Mouse (Mus musculus) CH12.LX (cell line): ENCODE measurements around the gene Arrdc2. TPM values are rescaled to one million over a fixed set of nuclear protein-coding genes. Genes with fewer than 3 reads are reported as not detected.

Source experiments
- DNase-seq: peaks from one replicate; pipeline ENCODE4 v3.0.0-alpha.2; 2013; ENCODE audit errors: extremely low read depth
- H3K27ac ChIP-seq: 2 replicates; pipeline ENCODE4 v1.5.1; 2012; ENCODE audit warnings: low read depth, mild to moderate bottlenecking, control low read depth, moderate library complexity; ENCODE audit not compliant: insufficient read depth
- H3K27me3 ChIP-seq: replicated peaks from 2 replicates; pipeline ENCODE3; 2012; ENCODE audit warnings: inconsistent platforms
- H3K36me3 ChIP-seq, 2 experiments: replicated peaks in 1 of 2; 2 replicates each; pipeline versions ENCODE3 to v1.6.1; 2012; ENCODE audit warnings: inconsistent platforms in 1 of 2, low read length in 1 of 2, mild to moderate bottlenecking in 1 of 2, mixed read lengths in 1 of 2, moderate library complexity in 1 of 2; ENCODE audit not compliant: control insufficient read depth in 1 of 2, insufficient read depth in 1 of 2
- H3K4me1 ChIP-seq, 2 experiments: 2 replicates each; pipeline ENCODE4 v1.6.1; 2012; ENCODE audit warnings: inconsistent platforms in 1 of 2, moderate library complexity in 1 of 2; ENCODE audit not compliant: insufficient read depth in 2 of 2, control insufficient read depth in 1 of 2
- H3K4me2 ChIP-seq: 2 replicates; pipeline ENCODE4 v1.6.1; 2012; ENCODE audit warnings: low read depth, mild to moderate bottlenecking, control low read depth; ENCODE audit not compliant: poor library complexity, insufficient read depth, severe bottlenecking
- H3K4me3 ChIP-seq, 3 experiments: fragments of 150-350 bp in 1 of 3; sonication (generic) in 1 of 3; replicated peaks in 1 of 3; 2 replicates each; pipeline versions ENCODE3 to v1.5.1; 2011 to 2012; ENCODE audit warnings: low read depth in 2 of 3, low read length in 2 of 3, mild to moderate bottlenecking in 2 of 3, moderate library complexity in 2 of 3, control low read depth in 1 of 3, improper control_type of control experiment in 1 of 3, inconsistent platforms in 1 of 3, mixed read lengths in 1 of 3; ENCODE audit not compliant: poor library complexity in 1 of 3
- H3K79me2 ChIP-seq: replicated peaks from 2 replicates; pipeline ENCODE4 v1.6.1; 2012; ENCODE audit warnings: mild to moderate bottlenecking, moderate library complexity; ENCODE audit not compliant: control insufficient read depth, poor library complexity, insufficient read depth, severe bottlenecking; ENCODE audit errors: extremely low read depth
- H3K9ac ChIP-seq: 2 replicates; pipeline ENCODE4 v1.6.1; 2012; ENCODE audit warnings: low read depth, mild to moderate bottlenecking, control low read depth, moderate library complexity; ENCODE audit not compliant: insufficient read depth
- H3K9me3 ChIP-seq: replicated peaks from 2 replicates; pipeline ENCODE3; 2012; ENCODE audit warnings: low read length, inconsistent platforms, mixed read lengths
- BHLHE40 ChIP-seq: IDR thresholded peaks from 2 replicates; pipeline ENCODE4 v1.6.1; 2011; ENCODE audit warnings: mild to moderate bottlenecking, low read depth, low read length, improper control_type of control experiment
- CTCF ChIP-seq, 2 experiments: IDR thresholded peaks in 1 of 2; conservative IDR thresholded peaks in 1 of 2; 2 replicates each; pipeline ENCODE4 v1.5.1; 2011 to 2012; ENCODE audit warnings: low read depth in 2 of 2, low read length in 2 of 2, improper control_type of control experiment in 1 of 2, inconsistent platforms in 1 of 2, mild to moderate bottlenecking in 1 of 2, moderate library complexity in 1 of 2
- EP300 ChIP-seq: IDR thresholded peaks from 2 replicates; pipeline ENCODE4 v1.6.1; 2011; ENCODE audit warnings: low read length, improper control_type of control experiment
- IRF4 ChIP-seq: IDR thresholded peaks from 2 replicates; pipeline ENCODE4 v1.6.1; 2014; ENCODE audit warnings: low read depth, mild to moderate bottlenecking, inconsistent platforms, low read length, improper control_type of control experiment
- MAFK ChIP-seq: IDR thresholded peaks from 2 replicates; pipeline ENCODE4 v1.6.1; 2011; ENCODE audit warnings: low read length, improper control_type of control experiment; ENCODE audit not compliant: insufficient replicate concordance
- MAZ ChIP-seq: IDR thresholded peaks from 2 replicates; pipeline ENCODE4 v1.6.1; 2012; ENCODE audit warnings: low read depth, mild to moderate bottlenecking, inconsistent platforms, low read length, improper control_type of control experiment, moderate library complexity
- TCF12 ChIP-seq: IDR thresholded peaks from 2 replicates; pipeline ENCODE4 v1.6.1; 2014; ENCODE audit warnings: low read depth, mild to moderate bottlenecking, inconsistent platforms, low read length, improper control_type of control experiment
- USF1 ChIP-seq: IDR thresholded peaks from 2 replicates; pipeline ENCODE4 v1.6.1; 2014; ENCODE audit warnings: low read depth, mild to moderate bottlenecking, inconsistent platforms, low read length, improper control_type of control experiment
- USF2 ChIP-seq: conservative IDR thresholded peaks from 2 replicates; pipeline ENCODE4 v1.6.1; 2011; ENCODE audit warnings: low read depth, low read length, improper control_type of control experiment
- ZMIZ1 ChIP-seq: IDR thresholded peaks from 2 replicates; pipeline ENCODE4 v1.6.1; 2012; ENCODE audit warnings: low read depth, mild to moderate bottlenecking, inconsistent platforms, low read length, improper control_type of control experiment
- ZNF384 ChIP-seq: IDR thresholded peaks from 2 replicates; pipeline ENCODE4 v1.6.1; 2012; ENCODE audit warnings: low read depth, low read length, improper control_type of control experiment, inconsistent platforms
- dilution Hi-C: fragments of 300-500 bp; cut with MboI; formaldehyde crosslinking; loops from 2 replicates; pipeline ENCODE4 v1.14.3; 2020; ENCODE audit warnings: low sequenced_read_pairs; ENCODE audit not compliant: extremely low pct_unique_long_range_greater_than_20kb, extremely low pct_ligation_motif_present
- in situ Hi-C: fragments of 300-500 bp; cut with MboI; formaldehyde crosslinking; loops from 3 replicates; pipeline ENCODE4 v1.14.3; 2019; ENCODE audit warnings: low sequenced_read_pairs, low pct_ligation_motif_present, low pct_unique_long_range_greater_than_20kb, mixed read lengths
- polyA plus RNA-seq: library from polyadenylated mRNA; unstranded; fragments of >175 nt; gene quantifications from 2 replicates; pipeline ENCODE4 v1.2.1, GENCODE M21; 2012; ENCODE audit warnings: low read depth; ENCODE audit not compliant: insufficient read length
- total RNA-seq, 2 experiments: library from RNA; depleted of rRNA; stranded (reverse); fragments of 300-350 nt in 1 of 2; fragments of >200 nt in 1 of 2; gene quantifications; 2 replicates each; pipeline ENCODE4 v1.2.3; 2012 to 2014

Gene Arrdc2
- total and polyA plus RNA-seq, 3 experiments, result 5.6 to 8.0 (median 6.1) TPM

GRCm38 (mm10) chr8:70862824-70863641 is 23.5 kb upstream of the Arrdc2 start, which contains the start of gene Kcnn1:
Kcnn1 (minus strand) TSS chr8:70863258.
- DNase-seq, result no peak
- Histone ChIP-seq H3K27ac (no peak within 1 kb of the TSS), H3K9ac (no peak within 1 kb of the TSS), H3K4me3 (no peak within 1 kb of the TSS), H3K79me2 (no peaks in the 10 kb centered on the region), H3K27me3 (peaks cover 59% of the 10 kb centered on the region), H3K4me2 (peak within 1 kb of the TSS; percentile 86), H3K9me3 (no peaks in the 10 kb centered on the region), H3K36me3 (peaks cover 5 to 12% of the 10 kb centered on the region in 2 experiments), H3K4me1 (peaks cover 12 to 42% of the 10 kb centered on the region in 2 experiments)
- in situ Hi-C loops (no loop called here), dilution Hi-C loops (no loop called here)
- TF ChIP-seq MAFK, result no peak
- peak in 1 of 2 experiments; percentile 16; a peak in 1 of 4 replicates for TF ChIP-seq CTCF (conservative IDR thresholded peaks at IDR 0.05 in 1 of 2, IDR thresholded peaks at IDR 0.05 in 1 of 2; ENCODE audit: low read depth in 2 of 2, low read length in 2 of 2)

GRCm38 (mm10) chr8:70857516-70857915 is 18.0 kb upstream of the Arrdc2 start:
- Histone ChIP-seq H3K79me2 (no peaks in the 10 kb centered on the region), H3K4me3 (no peak overlapping the region), H3K27me3 (peaks cover 56% of the 10 kb centered on the region), H3K27ac (no peak overlapping the region), H3K36me3 (no peaks in the 10 kb centered on the region), H3K4me2 (no peak overlapping the region), H3K9ac (no peak overlapping the region), H3K9me3 (no peaks in the 10 kb centered on the region), H3K4me1 (peaks cover 14 to 36% of the 10 kb centered on the region in 2 experiments)
- TF ChIP-seq USF2, result peak; percentile 56
- TF ChIP-seq ZMIZ1, result no peak
- TF ChIP-seq BHLHE40, result no peak
- TF ChIP-seq USF1, result peak; percentile 62
- TF ChIP-seq ZNF384, result no peak
- in situ Hi-C loops (no loop called here), dilution Hi-C loops (no loop called here)
- no peak for DNase-seq

- no peak overlapping the region for H3K9ac ChIP-seq
- no peak overlapping the region for H3K4me3 ChIP-seq
- H3K36me3 ChIP-seq, result no peaks in the 10 kb centered on the region
- no peak for DNase-seq
- peaks cover 54% of the 10 kb centered on the region for H3K27me3 ChIP-seq
- no peak overlapping the region for H3K27ac ChIP-seq
- in situ Hi-C loops (no loop called here), dilution Hi-C loops (no loop called here)
- no peaks in the 10 kb centered on the region for H3K9me3 ChIP-seq
- no peak for TF ChIP-seq IRF4
- TF ChIP-seq TCF12, result no peak
- no peak for TF ChIP-seq EP300
- no peak for TF ChIP-seq MAZ
- H3K4me1 ChIP-seq, result peaks cover 14 to 36% of the 10 kb centered on the region in 2 experiments
- no peak overlapping the region for H3K4me2 ChIP-seq
- H3K79me2 ChIP-seq, result no peaks in the 10 kb centered on the region
These were observed 17.1 kb upstream of the Arrdc2 start for GRCm38 (mm10) chr8:70856541-70857197.
